Mouse (Mus musculus): ENCODE results near the gene Arsb.

- TF ChIP-seq CTCF (conservative IDR thresholded peaks at IDR 0.05; ENCODE audit: insufficient read depth, insufficient read length, low read depth, low read length), result no peak
- TF ChIP-seq POLR2A (IDR thresholded peaks at IDR 0.05; ENCODE audit: low read depth, low read length), result no peak
Measured at GRCm38 (mm10) chr13:93877924-93878323, 106.5 kb downstream of the Arsb start.

Measured in kidney, adult 2 months (tissue).